Mouse (Mus musculus): ENCODE results near the gene Pef1. TPM values are rescaled to one million over a fixed set of nuclear protein-coding genes. Genes with fewer than 3 reads are reported as not detected.
A peak's percentile ranks its signal among the peaks of the same experiment; 100 is the strongest.

Pef1 gene
- polyA plus RNA-seq, 1 experiment from 2014 or later = 68.8 TPM

- WGBS = 1% methylated on average over 57 of the region's 57 CpGs
- ATAC-seq (ENCODE audit: low FRiP score, low TSS enrichment) = peak; percentile 50; the same call in 1 of the 2 replicates
Observed at GRCm38 (mm10) chr4:130138441-130139213, 36.3 kb downstream of the Pef1 start.

DNA sequence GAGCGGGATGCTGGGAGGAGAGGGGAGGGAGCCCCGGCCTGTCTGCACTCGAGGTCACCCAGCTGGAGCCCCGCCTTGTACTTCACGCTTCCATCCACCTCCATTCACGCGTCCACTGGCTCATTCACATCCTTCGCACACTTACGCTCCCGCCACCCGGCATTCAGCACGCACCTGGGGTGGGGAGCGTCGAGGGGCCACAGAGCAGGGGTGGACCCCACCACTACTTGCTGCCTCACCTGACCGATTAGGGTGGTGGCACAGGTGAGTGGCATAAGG, 36.8 kb downstream of the Pef1 start, which contains the start of gene Hcrtr1:
TSS of gene Hcrtr1 (minus strand) at position 146 of the 279 bp plus-strand sequence.
- Histone ChIP-seq H3K4me1 (ENCODE audit: control insufficient read depth, insufficient read depth, low read length) (peaks cover 18% of the 10 kb centered on the region), H3K9ac (replicated peaks; ENCODE audit: low read length) (peak within 1 kb of the TSS; percentile 47), H3K36me3 (ENCODE audit: control insufficient read depth, insufficient read depth, low read length) (no peaks in the 10 kb centered on the region), H3K9me3 (ENCODE audit: control insufficient read depth, low read length) (no peaks in the 10 kb centered on the region), H3K27ac (replicated peaks; ENCODE audit: low read depth, low read length) (no peak within 1 kb of the TSS), H3K27me3 (ENCODE audit: control insufficient read depth, insufficient read depth, low read length) (peaks cover 26% of the 10 kb centered on the region), H3K4me2 (ENCODE audit: low read length) (peak within 1 kb of the TSS; percentile 88), H3K4me3 (replicated peaks; ENCODE audit: low read depth, low read length) (peak within 1 kb of the TSS; percentile 41)
- no peak for DNase-seq
- peak; percentile 46; the same call in 1 of the 2 replicates for ATAC-seq (ENCODE audit: low FRiP score, low TSS enrichment)
- WGBS = under 1% methylated on average over 15 of the region's 15 CpGs

More at GRCm38 (mm10) chr4:130138441-130139213, 36.3 kb downstream of the Pef1 start:
- peak; percentile 90 for DNase-seq
- Histone ChIP-seq H3K9me3 (ENCODE audit: control insufficient read depth, low read length) (no peaks in the 10 kb centered on the region), H3K36me3 (ENCODE audit: control insufficient read depth, insufficient read depth, low read length) (no peaks in the 10 kb centered on the region), H3K9ac (replicated peaks; ENCODE audit: low read length) (peak overlapping the region; percentile 47), H3K4me2 (ENCODE audit: low read length) (peak overlapping the region; percentile 88), H3K4me3 (replicated peaks; ENCODE audit: low read depth, low read length) (peak overlapping the region; percentile 41), H3K4me1 (ENCODE audit: control insufficient read depth, insufficient read depth, low read length) (peaks cover 18% of the 10 kb centered on the region), H3K27ac (replicated peaks; ENCODE audit: low read depth, low read length) (no peak overlapping the region), H3K27me3 (ENCODE audit: control insufficient read depth, insufficient read depth, low read length) (peaks cover 26% of the 10 kb centered on the region)

DNA sequence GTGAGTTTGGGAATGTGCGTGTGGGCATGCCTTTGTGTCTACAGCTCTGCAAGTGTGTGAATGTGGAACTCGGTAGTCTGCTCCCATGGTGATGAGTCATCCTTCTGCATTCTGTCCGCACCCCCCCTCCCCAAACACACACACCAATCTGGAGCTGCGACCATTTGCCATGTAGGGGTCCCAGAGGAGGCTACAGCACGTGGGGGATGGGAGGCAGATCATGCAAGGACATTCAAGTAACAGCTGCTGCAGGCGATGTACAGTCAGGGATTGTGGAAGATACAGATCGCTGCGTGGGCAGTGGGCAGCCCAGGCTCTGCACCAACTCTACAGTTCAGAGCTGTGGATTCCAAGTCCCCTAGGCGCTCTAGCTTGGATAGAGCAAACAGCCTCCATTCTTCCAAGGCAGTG, 38.6 kb downstream of the Pef1 start:
- no peaks in the 10 kb centered on the region for H3K9me3 ChIP-seq (ENCODE audit: control insufficient read depth, low read length)
- no peak overlapping the region for H3K9ac ChIP-seq (replicated peaks; ENCODE audit: low read length)
- WGBS = 41% methylated on average over 9 of the region's 9 CpGs
- ATAC-seq (ENCODE audit: low FRiP score, low TSS enrichment) (no peak; the same call in 1 of the 2 replicates), DNase-seq (peak; percentile 61)
- no peaks in the 10 kb centered on the region for H3K36me3 ChIP-seq (ENCODE audit: control insufficient read depth, insufficient read depth, low read length)
- 0 out of 2 replicates have a peak overlapping the region, but pooled peaks have one; percentile 4 for H3K4me2 ChIP-seq (ENCODE audit: low read length)
- peaks cover 26% of the 10 kb centered on the region for H3K27me3 ChIP-seq (ENCODE audit: control insufficient read depth, insufficient read depth, low read length)
- peaks cover 18% of the 10 kb centered on the region for H3K4me1 ChIP-seq (ENCODE audit: control insufficient read depth, insufficient read depth, low read length)
- H3K4me3 ChIP-seq (replicated peaks; ENCODE audit: low read depth, low read length) = no peak overlapping the region
- peak overlapping the region; percentile 60 for H3K27ac ChIP-seq (replicated peaks; ENCODE audit: low read depth, low read length)

GRCm38 (mm10) chr4:130141786-130142185, 39.4 kb downstream of the Pef1 start:
- H3K27me3 ChIP-seq (ENCODE audit: control insufficient read depth, insufficient read depth, low read length) = peaks cover 26% of the 10 kb centered on the region
- ATAC-seq (ENCODE audit: low FRiP score, low TSS enrichment) (no peak), DNase-seq (no peak)
- no peaks in the 10 kb centered on the region for H3K9me3 ChIP-seq (ENCODE audit: control insufficient read depth, low read length)
- no peak overlapping the region for H3K27ac ChIP-seq (replicated peaks; ENCODE audit: low read depth, low read length)
- H3K4me3 ChIP-seq (replicated peaks; ENCODE audit: low read depth, low read length) = no peak overlapping the region
- peaks cover 18% of the 10 kb centered on the region for H3K4me1 ChIP-seq (ENCODE audit: control insufficient read depth, insufficient read depth, low read length)
- WGBS = 53% methylated on average over 3 of the region's 3 CpGs
- no peaks in the 10 kb centered on the region for H3K36me3 ChIP-seq (ENCODE audit: control insufficient read depth, insufficient read depth, low read length)
- H3K4me2 ChIP-seq (ENCODE audit: low read length) = no peak overlapping the region
- no peak overlapping the region for H3K9ac ChIP-seq (replicated peaks; ENCODE audit: low read length)

GRCm38 (mm10) chr4:130148405-130148804, 46.0 kb downstream of the Pef1 start:
- Histone ChIP-seq H3K9me3 (ENCODE audit: control insufficient read depth, low read length) (no peaks in the 10 kb centered on the region), H3K36me3 (ENCODE audit: control insufficient read depth, insufficient read depth, low read length) (no peaks in the 10 kb centered on the region), H3K27me3 (ENCODE audit: control insufficient read depth, insufficient read depth, low read length) (no peaks in the 10 kb centered on the region), H3K27ac (replicated peaks; ENCODE audit: low read depth, low read length) (no peak overlapping the region), H3K4me2 (ENCODE audit: low read length) (no peak overlapping the region), H3K4me3 (replicated peaks; ENCODE audit: low read depth, low read length) (no peak overlapping the region), H3K9ac (replicated peaks; ENCODE audit: low read length) (no peak overlapping the region), H3K4me1 (ENCODE audit: control insufficient read depth, insufficient read depth, low read length) (no peaks in the 10 kb centered on the region)
- ATAC-seq (ENCODE audit: low FRiP score, low TSS enrichment) = no peak
- DNase-seq = no peak
- WGBS = 85% methylated on average over 10 of the region's 10 CpGs

- ATAC-seq (ENCODE audit: low FRiP score, low TSS enrichment) (no peak), DNase-seq (no peak)
- Histone ChIP-seq H3K4me2 (ENCODE audit: low read length) (no peak overlapping the region), H3K9me3 (ENCODE audit: control insufficient read depth, low read length) (no peaks in the 10 kb centered on the region), H3K27ac (replicated peaks; ENCODE audit: low read depth, low read length) (no peak overlapping the region), H3K9ac (replicated peaks; ENCODE audit: low read length) (no peak overlapping the region), H3K4me3 (replicated peaks; ENCODE audit: low read depth, low read length) (no peak overlapping the region), H3K27me3 (ENCODE audit: control insufficient read depth, insufficient read depth, low read length) (no peaks in the 10 kb centered on the region), H3K36me3 (ENCODE audit: control insufficient read depth, insufficient read depth, low read length) (no peaks in the 10 kb centered on the region), H3K4me1 (ENCODE audit: control insufficient read depth, insufficient read depth, low read length) (no peaks in the 10 kb centered on the region)
- WGBS = 75% methylated on average over 3 of the region's 3 CpGs
Observed at GRCm38 (mm10) chr4:130154250-130154649, 51.9 kb downstream of the Pef1 start.

DNA sequence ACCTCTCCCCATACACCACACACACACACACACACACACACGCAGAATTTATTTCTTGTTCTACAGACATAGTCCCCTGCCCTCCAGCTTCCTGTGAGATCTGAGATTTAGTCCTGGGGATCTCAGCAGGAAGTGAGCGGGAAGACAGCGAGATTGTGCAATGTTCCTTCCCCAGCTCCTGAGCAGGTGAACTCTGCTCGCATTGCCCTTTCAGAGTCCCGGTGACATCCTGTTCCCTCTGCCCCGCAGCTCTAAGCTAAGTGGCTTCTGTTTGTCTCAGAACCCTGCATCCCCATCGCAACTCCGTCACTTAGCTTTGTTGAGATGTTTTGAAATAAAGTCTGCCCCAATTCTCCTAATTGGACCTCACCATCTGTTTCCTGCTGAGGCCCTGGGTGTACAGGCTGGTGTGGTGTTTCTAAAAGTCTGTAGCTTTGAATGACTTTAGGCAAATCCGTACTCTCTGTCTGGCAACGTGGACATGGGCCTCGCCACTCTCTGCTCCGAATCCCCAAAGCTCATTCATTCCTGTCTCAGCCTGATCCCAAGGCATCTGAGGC, 54.5 kb downstream of the Pef1 start:
- 82% methylated on average over 12 of the region's 12 CpGs for WGBS

DNA sequence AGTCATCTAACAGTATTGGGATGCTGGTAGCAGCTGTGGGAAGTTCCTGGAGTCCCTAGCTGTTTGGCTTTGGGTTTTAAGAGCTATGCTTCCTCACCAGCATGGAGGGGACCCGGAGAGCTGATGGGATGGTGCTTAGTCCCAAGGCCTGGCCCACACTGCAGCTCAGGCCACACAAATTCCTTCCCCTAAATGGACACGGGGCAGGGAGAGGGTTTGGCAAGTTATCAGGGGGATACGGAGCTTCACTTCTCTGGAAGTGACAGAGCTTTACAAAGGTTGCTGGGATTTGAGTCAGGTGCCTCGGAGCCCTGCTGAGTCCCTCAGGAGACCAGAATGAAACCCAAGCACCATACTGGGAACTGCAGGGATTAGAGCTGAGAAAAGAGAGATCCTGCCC, 59.0 kb downstream of the Pef1 start:
- DNase-seq = no peak
- Histone ChIP-seq H3K4me2 (ENCODE audit: low read length) (no peak overlapping the region), H3K9me3 (ENCODE audit: control insufficient read depth, low read length) (no peaks in the 10 kb centered on the region), H3K4me1 (ENCODE audit: control insufficient read depth, insufficient read depth, low read length) (peaks cover 10% of the 10 kb centered on the region), H3K4me3 (replicated peaks; ENCODE audit: low read depth, low read length) (no peak overlapping the region), H3K9ac (replicated peaks; ENCODE audit: low read length) (no peak overlapping the region), H3K36me3 (ENCODE audit: control insufficient read depth, insufficient read depth, low read length) (no peaks in the 10 kb centered on the region), H3K27me3 (ENCODE audit: control insufficient read depth, insufficient read depth, low read length) (peaks cover 16% of the 10 kb centered on the region; the same call in 1 of the 2 replicates), H3K27ac (replicated peaks; ENCODE audit: low read depth, low read length) (no peak overlapping the region)
- WGBS = 15% methylated on average over 4 of the region's 4 CpGs
- ATAC-seq (ENCODE audit: low FRiP score, low TSS enrichment) = no peak

More for the DNA sequence above, 54.5 kb downstream of the Pef1 start:
- DNase-seq (no peak), ATAC-seq (ENCODE audit: low FRiP score, low TSS enrichment) (no peak)
- H3K9ac ChIP-seq (replicated peaks; ENCODE audit: low read length) = no peak overlapping the region
- H3K27me3 ChIP-seq (ENCODE audit: control insufficient read depth, insufficient read depth, low read length) = no peaks in the 10 kb centered on the region
- no peak overlapping the region for H3K4me2 ChIP-seq (ENCODE audit: low read length)
- no peak overlapping the region for H3K27ac ChIP-seq (replicated peaks; ENCODE audit: low read depth, low read length)
- H3K36me3 ChIP-seq (ENCODE audit: control insufficient read depth, insufficient read depth, low read length) = no peaks in the 10 kb centered on the region
- H3K4me3 ChIP-seq (replicated peaks; ENCODE audit: low read depth, low read length) = no peak overlapping the region
- no peaks in the 10 kb centered on the region for H3K9me3 ChIP-seq (ENCODE audit: control insufficient read depth, low read length)
- H3K4me1 ChIP-seq (ENCODE audit: control insufficient read depth, insufficient read depth, low read length) = no peaks in the 10 kb centered on the region

Data from midbrain, embryonic 14.5 days (tissue).